Mouse (Mus musculus) stomach, embryonic 16.5 days (tissue): Measurements from ENCODE around the gene Btn1a1. TPM values are rescaled to one million over a fixed set of nuclear protein-coding genes. Genes with fewer than 3 reads are reported as not detected.

Source experiments
- ATAC-seq: fragments of 200-750 bp; cut with Nextera tagmentation; 2 replicates; pipeline ENCODE4 v1.8.0; 2017; ENCODE audit warnings: moderate number of reproducible peaks, moderate TSS enrichment; ENCODE audit not compliant: insufficient read depth, low FRiP score
- H3K27ac ChIP-seq: fragments of 300-500 bp; sonication (generic); 2 replicates; pipeline ENCODE4 v1.5.1; 2014; ENCODE audit warnings: low read length
- H3K27me3 ChIP-seq: fragments of 300-500 bp; sonication (generic); 2 replicates; pipeline ENCODE4 v1.6.1; 2014; ENCODE audit warnings: low read length, control low read depth, mixed read lengths; ENCODE audit not compliant: control insufficient read depth, insufficient read depth
- H3K36me3 ChIP-seq: fragments of 300-500 bp; sonication (generic); 2 replicates; pipeline ENCODE4 v1.6.1; 2014; ENCODE audit warnings: low read length; ENCODE audit not compliant: control insufficient read depth, insufficient read depth
- H3K4me1 ChIP-seq: fragments of 300-500 bp; sonication (generic); 2 replicates; pipeline ENCODE4 v1.6.1; 2014; ENCODE audit warnings: low read length, control low read depth, mixed read lengths; ENCODE audit not compliant: control insufficient read depth, insufficient read depth
- H3K4me2 ChIP-seq: fragments of 300-500 bp; sonication (generic); 2 replicates; pipeline ENCODE4 v1.6.1; 2014; ENCODE audit warnings: low read depth, low read length, mixed read lengths
- H3K4me3 ChIP-seq: fragments of 300-500 bp; sonication (generic); replicated peaks from 2 replicates; pipeline ENCODE4 v1.5.1; 2014; ENCODE audit warnings: mild to moderate bottlenecking, low read length
- H3K9ac ChIP-seq: fragments of 300-500 bp; sonication (generic); 2 replicates; pipeline ENCODE4 v1.6.1; 2014; ENCODE audit warnings: low read length
- H3K9me3 ChIP-seq: fragments of 300-500 bp; sonication (generic); replicated peaks from 2 replicates; pipeline ENCODE4 v1.6.1; 2016; ENCODE audit warnings: low read length, control low read depth; ENCODE audit not compliant: control insufficient read depth
- WGBS: fragments of 180-500 bp; shearing (Covaris S2); extraction: QIAGEN DNeasy Blood & Tissue Kit; methylation state at CpG from one replicate; pipeline ENCODE4 v1.1.7; 2014; 5-methylcytosine and 5-hydroxymethylcytosine counted together
- polyA plus RNA-seq: library from polyadenylated mRNA; unstranded; fragments of >200 nt; fragmentation: Nextera tagmentation; extraction: Ambion mirVana; gene quantifications from 2 replicates; pipeline ENCODE4 v1.2.1, GENCODE M21; 2015

Gene Btn1a1
- polyA plus RNA-seq, 1 experiment from 2014 or later, result 0.22 TPM

DNA sequence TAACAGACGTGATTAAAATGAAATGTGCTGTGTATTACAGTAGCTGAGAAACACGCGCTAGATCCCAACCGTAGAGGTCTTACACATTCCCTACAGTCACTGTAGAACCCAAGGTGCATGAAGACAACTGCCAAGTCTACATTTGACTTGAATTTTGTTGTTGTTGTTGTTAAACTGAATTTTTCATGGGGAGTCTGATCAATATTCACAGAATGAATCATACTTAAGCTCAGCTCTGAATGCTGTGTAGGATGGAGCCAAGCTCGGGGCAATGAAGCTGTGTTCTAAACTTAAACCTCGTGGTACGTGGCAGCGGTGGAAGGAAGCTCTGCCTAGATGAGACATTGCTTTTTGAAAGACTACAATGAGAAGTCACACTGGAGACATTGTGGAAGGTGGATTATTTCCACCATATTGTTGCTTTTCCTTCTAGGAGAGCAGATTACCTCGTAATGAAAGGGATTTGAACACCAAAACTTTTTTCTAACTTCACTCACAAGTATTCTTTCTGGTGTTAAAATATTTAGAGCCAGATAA, 36.4 kb upstream of the Btn1a1 start:
- Histone ChIP-seq H3K27ac (no peak overlapping the region), H3K36me3 (no peaks in the 10 kb centered on the region), H3K4me1 (no peaks in the 10 kb centered on the region; the same call in 1 of the 2 replicates), H3K4me3 (no peak overlapping the region), H3K9me3 (no peaks in the 10 kb centered on the region), H3K9ac (no peak overlapping the region), H3K4me2 (peak overlapping the region; percentile 9), H3K27me3 (no peaks in the 10 kb centered on the region)
- no peak for ATAC-seq
- 37% methylated on average over 9 of the region's 9 CpGs for WGBS

DNA sequence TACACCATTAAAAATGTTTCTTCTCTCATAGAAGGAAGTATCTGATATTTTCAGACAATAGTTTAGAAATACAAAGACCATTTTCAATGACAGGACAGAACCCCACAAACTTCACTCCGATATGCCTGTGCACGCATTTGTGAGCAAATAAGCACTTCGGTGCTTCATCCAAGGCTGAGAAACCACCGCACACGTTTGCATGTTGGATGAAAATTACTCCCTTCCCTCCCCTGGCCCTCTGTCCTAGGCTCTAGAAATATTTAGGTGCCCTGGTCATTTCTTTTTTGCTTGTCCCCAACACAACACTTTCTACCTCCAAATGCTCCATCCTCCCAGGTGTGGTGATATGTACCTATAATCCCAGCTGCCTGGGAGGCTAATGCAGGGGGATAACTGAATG, 35.8 kb upstream of the Btn1a1 start:
- Histone ChIP-seq H3K9me3 (no peaks in the 10 kb centered on the region), H3K9ac (no peak overlapping the region), H3K27me3 (no peaks in the 10 kb centered on the region), H3K36me3 (no peaks in the 10 kb centered on the region), H3K4me1 (no peaks in the 10 kb centered on the region; the same call in 1 of the 2 replicates), H3K4me2 (peak overlapping the region; percentile 9; the same call in 1 of the 2 replicates), H3K27ac (no peak overlapping the region), H3K4me3 (no peak overlapping the region)
- no peak for ATAC-seq
- 36% methylated on average over 5 of the region's 5 CpGs for WGBS

- ATAC-seq, result peak; percentile 73
- no peaks in the 10 kb centered on the region for H3K27me3 ChIP-seq
- H3K4me1 ChIP-seq, result no peaks in the 10 kb centered on the region; the same call in 1 of the 2 replicates
- H3K9ac ChIP-seq, result no peak overlapping the region
- WGBS, result 6% methylated on average over 17 of the region's 17 CpGs
- peak overlapping the region; percentile 24; the same call in 1 of the 2 replicates for H3K4me2 ChIP-seq
- H3K36me3 ChIP-seq, result no peaks in the 10 kb centered on the region
- no peaks in the 10 kb centered on the region for H3K9me3 ChIP-seq
- peak overlapping the region; percentile 13; the same call in 1 of the 2 replicates for H3K4me3 ChIP-seq
- H3K27ac ChIP-seq, result no peak overlapping the region
Measured at GRCm38 (mm10) chr13:23500424-23501200, 34.9 kb upstream of the Btn1a1 start.

GRCm38 (mm10) chr13:23499943-23500342, 34.2 kb upstream of the Btn1a1 start:
- H3K27ac ChIP-seq, result no peak overlapping the region
- WGBS, result 19% methylated on average over 7 of the region's 7 CpGs
- H3K4me2 ChIP-seq, result no peak overlapping the region

DNA sequence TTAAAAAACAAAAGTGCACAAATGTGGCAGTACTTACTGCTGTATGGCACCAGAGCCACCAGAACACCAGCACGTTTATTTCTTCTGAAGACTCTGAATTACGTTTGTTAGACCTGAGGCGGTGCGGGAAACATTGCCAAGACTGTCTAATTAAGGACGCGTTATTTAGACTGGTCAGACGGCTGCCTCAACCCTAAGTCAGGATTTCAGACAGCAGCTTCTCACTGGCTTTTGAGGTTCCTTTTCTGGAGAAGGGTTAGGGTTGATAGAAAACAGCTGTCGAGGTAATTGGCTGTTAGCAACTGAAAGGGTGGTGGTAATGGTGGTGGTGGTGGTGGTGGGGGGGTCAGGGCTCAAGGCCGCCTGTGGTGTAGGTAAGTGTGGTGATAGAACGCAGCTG, 33.0 kb upstream of the Btn1a1 start:
- H3K9me3 ChIP-seq, result no peaks in the 10 kb centered on the region
- peak overlapping the region; percentile 50 for H3K4me2 ChIP-seq
- 7% methylated on average over 10 of the region's 10 CpGs for WGBS
- H3K27me3 ChIP-seq, result no peaks in the 10 kb centered on the region
- H3K27ac ChIP-seq, result no peak overlapping the region
- no peak for ATAC-seq
- peak overlapping the region; percentile 23 for H3K4me3 ChIP-seq
- H3K36me3 ChIP-seq, result no peaks in the 10 kb centered on the region
- no peaks in the 10 kb centered on the region; the same call in 1 of the 2 replicates for H3K4me1 ChIP-seq
- H3K9ac ChIP-seq, result no peak overlapping the region

More at GRCm38 (mm10) chr13:23499943-23500342, 34.2 kb upstream of the Btn1a1 start:
- no peak overlapping the region for H3K9ac ChIP-seq
- no peaks in the 10 kb centered on the region for H3K36me3 ChIP-seq
- H3K9me3 ChIP-seq, result no peaks in the 10 kb centered on the region
- H3K4me3 ChIP-seq, result no peak overlapping the region
- H3K4me1 ChIP-seq, result no peaks in the 10 kb centered on the region; the same call in 1 of the 2 replicates
- ATAC-seq, result 0 out of 2 replicates have a peak, but pooled peaks have one; percentile 62
- no peaks in the 10 kb centered on the region for H3K27me3 ChIP-seq

DNA sequence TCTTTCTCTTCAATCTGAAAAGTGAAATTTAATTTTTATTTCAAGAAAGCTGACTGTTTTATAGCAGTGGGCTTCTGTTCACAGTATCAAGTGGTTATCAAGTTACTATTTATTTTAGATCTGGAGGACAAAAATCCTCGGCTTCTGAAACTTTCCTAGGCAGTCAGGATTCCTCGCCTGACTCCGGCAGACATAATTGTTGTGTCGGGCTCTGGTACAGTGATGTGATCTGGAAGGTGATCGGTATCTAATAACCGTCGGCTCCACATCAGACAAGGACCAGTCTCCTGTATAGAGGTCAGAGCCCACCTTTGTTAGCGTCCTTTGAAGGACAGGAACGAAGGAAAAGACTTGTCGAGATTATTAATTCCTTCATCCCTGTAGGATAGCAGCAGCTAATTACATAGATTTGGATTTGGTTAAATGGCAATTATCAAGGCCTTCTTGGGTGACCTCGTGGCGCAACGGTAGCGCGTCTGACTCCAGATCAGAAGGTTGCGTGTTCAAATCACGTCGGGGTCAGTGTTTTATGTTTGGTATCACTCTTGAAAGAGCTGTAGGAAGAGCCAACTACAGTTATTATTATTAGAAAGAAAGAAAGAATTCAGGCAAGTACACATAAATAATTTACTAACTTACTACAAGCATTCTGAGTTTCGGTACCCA, 32.1 kb upstream of the Btn1a1 start:
- Histone ChIP-seq H3K27ac (no peak overlapping the region), H3K9me3 (no peaks in the 10 kb centered on the region), H3K9ac (no peak overlapping the region), H3K4me1 (no peaks in the 10 kb centered on the region; the same call in 1 of the 2 replicates), H3K36me3 (no peaks in the 10 kb centered on the region), H3K4me2 (peak overlapping the region; percentile 50), H3K27me3 (no peaks in the 10 kb centered on the region), H3K4me3 (peak overlapping the region; percentile 23)
- 13% methylated on average over 19 of the region's 19 CpGs for WGBS
- 0 out of 2 replicates have a peak, but pooled peaks have one; percentile 35 for ATAC-seq

- WGBS, result 71% methylated on average over 6 of the region's 6 CpGs
- Histone ChIP-seq H3K27ac (no peak overlapping the region), H3K36me3 (no peaks in the 10 kb centered on the region), H3K9me3 (no peaks in the 10 kb centered on the region), H3K27me3 (no peaks in the 10 kb centered on the region), H3K4me2 (no peak overlapping the region), H3K9ac (no peak overlapping the region), H3K4me1 (no peaks in the 10 kb centered on the region; the same call in 1 of the 2 replicates), H3K4me3 (no peak overlapping the region)
- ATAC-seq, result no peak
Measured at GRCm38 (mm10) chr13:23495526-23495925, 29.8 kb upstream of the Btn1a1 start.

- no peaks in the 10 kb centered on the region for H3K36me3 ChIP-seq
- WGBS, result 12% methylated on average over 14 of the region's 14 CpGs
- no peak overlapping the region for H3K27ac ChIP-seq
- no peak for ATAC-seq
- H3K4me1 ChIP-seq, result peaks cover 3% of the 10 kb centered on the region; the same call in 1 of the 2 replicates
- H3K27me3 ChIP-seq, result no peaks in the 10 kb centered on the region
- peak overlapping the region; percentile 46 for H3K9ac ChIP-seq
- H3K9me3 ChIP-seq, result no peaks in the 10 kb centered on the region
- peak overlapping the region; percentile 51 for H3K4me2 ChIP-seq
- peak overlapping the region; percentile 33 for H3K4me3 ChIP-seq
Measured at GRCm38 (mm10) chr13:23491990-23492389, 26.3 kb upstream of the Btn1a1 start.

- no peak for ATAC-seq
- H3K27me3 ChIP-seq, result no peaks in the 10 kb centered on the region
- 24% methylated on average over 1 of the region's 1 CpGs for whole genome bisulfite sequencing
Measured at GRCm38 (mm10) chr13:23491263-23491662, 25.6 kb upstream of the Btn1a1 start.

More at GRCm38 (mm10) chr13:23491263-23491662, 25.6 kb upstream of the Btn1a1 start:
- Histone ChIP-seq H3K4me2 (no peak overlapping the region), H3K36me3 (no peaks in the 10 kb centered on the region), H3K9ac (no peak overlapping the region), H3K27ac (no peak overlapping the region), H3K4me1 (peaks cover 3% of the 10 kb centered on the region; the same call in 1 of the 2 replicates), H3K4me3 (no peak overlapping the region), H3K9me3 (no peaks in the 10 kb centered on the region)
